Mouse (Mus musculus) lung, adult 10 weeks (tissue): Measurements from ENCODE around the gene Nup210. TPM values are rescaled to one million over a fixed set of nuclear protein-coding genes. Genes with fewer than 3 reads are reported as not detected.

ENCODE experiments used
- polyA plus RNA-seq: library from polyadenylated mRNA; stranded (reverse); fragments of 350-450 nt; fragmentation: Illumina TruSeq; extraction: RNeasy Lipid Tissue Mini Kit (QIAGEN cat#74804); gene quantifications from one replicate; pipeline ENCODE4 v1.2.3, GENCODE M21; 2014; ENCODE audit warnings: low read depth, low replicate concordance; ENCODE audit not compliant: insufficient read depth

Gene Nup210
- 7.2 TPM for polyA plus RNA-seq

DNA sequence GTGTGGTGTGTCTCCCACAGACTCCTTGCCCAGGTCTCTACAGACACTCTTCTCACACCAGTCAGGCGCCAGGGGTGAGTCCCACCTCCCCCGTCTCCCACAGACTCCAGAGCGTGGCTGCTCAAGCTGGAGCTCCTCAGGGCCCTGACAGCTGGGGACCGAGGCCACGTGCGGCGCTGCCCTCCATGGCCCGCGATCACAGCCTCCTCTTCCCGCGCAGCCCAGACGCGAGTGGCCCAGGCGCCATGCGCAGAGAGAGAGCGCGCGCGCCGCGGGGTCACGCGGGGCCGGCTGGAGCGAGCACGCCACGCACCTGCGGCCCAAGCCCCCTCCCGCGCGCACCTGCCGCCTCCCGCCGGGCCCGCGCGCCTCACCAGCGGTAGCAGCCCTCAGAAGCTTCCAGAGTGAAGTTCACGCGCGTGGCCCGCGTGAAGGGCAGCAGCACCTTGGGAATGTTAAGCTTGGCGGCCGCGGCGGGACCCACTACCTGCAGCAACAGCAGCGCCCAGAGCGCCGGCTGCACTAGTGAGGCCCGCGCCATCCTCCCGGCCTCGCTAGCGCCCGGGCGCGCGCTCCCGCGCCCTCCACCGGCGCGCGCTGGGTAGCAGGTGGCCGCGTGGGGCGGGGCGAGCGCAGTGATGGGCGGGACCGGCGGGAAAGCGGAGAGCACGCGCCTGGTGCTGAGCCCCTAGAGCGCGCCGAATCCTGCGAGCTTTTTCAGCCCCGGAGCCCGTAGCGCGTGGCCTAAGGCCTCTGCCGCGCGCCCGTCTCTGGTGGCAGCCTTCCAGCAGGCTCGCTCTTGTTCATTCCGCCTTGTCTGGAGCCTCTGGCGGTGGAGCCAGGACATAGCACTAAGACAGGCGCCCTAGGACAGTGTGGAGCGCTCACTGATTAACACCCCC is at the start of gene Nup210:
TSS of gene Nup210 (minus strand) at position 586 of the 902 bp plus-strand sequence.

DNA sequence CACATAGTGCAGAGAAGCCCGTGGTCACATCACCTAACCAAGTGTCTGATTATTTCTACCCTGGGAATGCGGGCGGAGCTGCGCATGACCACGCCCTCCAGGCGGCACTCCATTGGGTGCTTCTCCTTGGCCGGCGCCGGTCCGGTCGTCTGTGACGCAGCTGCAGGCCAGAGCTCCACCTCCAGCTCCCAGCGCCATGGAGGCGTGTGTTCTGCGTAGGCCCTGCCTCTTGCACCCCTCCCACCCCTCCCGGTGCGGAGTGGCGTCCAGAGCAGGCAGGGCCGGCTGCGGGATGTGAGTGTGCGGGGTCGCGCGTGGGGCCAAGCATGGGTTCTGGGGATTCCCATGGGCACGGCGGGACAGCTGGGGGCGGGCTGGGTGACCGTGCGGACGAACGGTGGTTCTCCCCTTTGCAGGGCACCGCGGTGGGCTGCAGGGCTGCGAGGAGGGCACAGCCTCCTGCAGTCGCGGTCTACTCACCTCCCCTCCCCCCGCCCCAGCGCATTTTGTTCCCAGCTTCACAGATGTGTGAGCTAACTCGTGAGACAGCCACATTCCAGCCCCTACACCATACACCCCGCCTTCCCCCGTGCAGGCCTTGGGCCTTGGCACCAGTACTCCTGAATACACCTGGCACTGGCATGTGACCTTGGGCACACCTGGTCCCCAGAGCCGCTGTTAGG is 40.1 kb upstream of the Nup210 start, which contains the start of gene Hdac11:
TSS of gene Hdac11 (plus strand) at position 112 of the 683 bp plus-strand sequence.

DNA sequence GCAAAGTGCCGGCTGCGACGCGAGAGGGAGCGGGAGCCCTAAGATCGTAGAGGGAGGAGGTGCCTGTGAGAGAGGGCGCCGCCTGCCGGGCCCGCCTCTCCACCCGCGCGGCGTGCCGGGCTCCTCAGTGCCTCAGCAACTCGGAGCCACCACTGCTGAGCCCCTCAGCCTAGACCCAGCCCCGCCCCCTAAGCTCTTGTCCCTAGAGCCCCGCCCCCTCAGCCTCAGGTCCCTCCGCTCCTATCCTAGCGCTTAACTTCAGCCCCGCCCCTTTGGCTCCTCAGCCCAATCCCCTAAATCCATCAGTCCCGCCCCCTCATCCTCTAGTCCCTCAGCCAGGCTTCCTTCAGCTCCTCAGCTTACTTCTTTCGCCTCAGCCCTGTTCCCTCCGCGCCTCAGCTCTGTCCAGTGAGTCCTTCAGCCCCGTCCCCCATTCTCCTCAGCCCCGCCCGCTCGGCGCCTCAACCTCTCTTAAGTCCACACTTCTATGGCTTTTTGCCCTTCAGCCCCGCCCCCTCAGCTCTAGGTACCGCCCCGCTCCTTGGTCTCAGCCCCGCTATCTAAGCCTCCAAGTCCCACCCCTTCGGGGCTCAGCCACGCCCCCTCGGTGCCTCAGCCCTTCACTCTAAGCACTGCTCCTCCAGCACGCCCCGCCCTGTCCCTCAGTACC is 127.8 kb downstream of the Nup210 start, which contains the start of gene Iqsec1:
TSS of gene Iqsec1 (minus strand) at position 38 of the 670 bp plus-strand sequence.

Other genes starting within 250 kb of the Nup210 start
- gene Iqsec1, start 128.1 kb downstream of the Nup210 start, polyA plus RNA-seq: 28.5 TPM
- 7.3 TPM for gene Hdac11, start 39.8 kb upstream of the Nup210 start, polyA plus RNA-seq
- 9.6 TPM for gene Fbln2, start 95.6 kb upstream of the Nup210 start, polyA plus RNA-seq